In genomic region chr4:119015557-119015956, GRCm38 (mm10) we compare ENCODE assay signal across 19 mouse cellular contexts. TPM values are rescaled to one million over a fixed set of nuclear protein-coding genes. Genes with fewer than 3 reads are reported as not detected.
DNase-seq lines count a peak whose midpoint lies in the region; ATAC-seq and TF ChIP-seq lines count a peak whose summit lies in the region.
"Had no signal": no experiment of that assay in that cellular context is flagged by ENCODE, and none has a peak within 500 bp of the region (broad histone marks: within the 10 kb centered on the region; RNA-seq: fewer than 3 reads in every experiment).

No protein-coding gene starts in this region.

- no peak overlapping the region for H3K4me3 ChIP-seq in heart, embryonic 10.5 days
- no peak overlapping the region for H3K4me3 ChIP-seq in lung, postnatal 0 days (ENCODE audit: low read depth, low read length)
- H3K4me3 ChIP-seq in forebrain, postnatal 0 days (ENCODE audit: low read depth, low read length) = no peak overlapping the region
- no peak overlapping the region for H3K4me3 ChIP-seq in stomach, postnatal 0 days (ENCODE audit: low read depth, low read length)
- H3K4me3 ChIP-seq: left cerebral cortex, adult 2 months; neural tube, embryonic 13.5 days had no signal

- 62% methylated on average over 6 of the region's 6 CpGs for WGBS in heart, embryonic 10.5 days
- 57% methylated on average over 6 of the region's 6 CpGs for WGBS in lung, postnatal 0 days
- 54% methylated on average over 6 of the region's 6 CpGs for WGBS in forebrain, postnatal 0 days
- WGBS in stomach, postnatal 0 days = 63% methylated on average over 6 of the region's 6 CpGs

- peak overlapping the region; percentile 67 for H3K27ac ChIP-seq in heart, embryonic 10.5 days
- no peak overlapping the region for H3K27ac ChIP-seq in lung, postnatal 0 days (ENCODE audit: low read length)
- no peak overlapping the region for H3K27ac ChIP-seq in forebrain, postnatal 0 days (ENCODE audit: low read depth, low read length)
- H3K27ac ChIP-seq in stomach, postnatal 0 days (replicated peaks) = no peak overlapping the region
- H3K27ac ChIP-seq: left cerebral cortex, adult 2 months; neural tube, embryonic 13.5 days had no signal

- H3K27me3 ChIP-seq in heart, embryonic 10.5 days (ENCODE audit: insufficient read depth, poor library complexity, severe bottlenecking) = no peaks in the 10 kb centered on the region
- H3K27me3 ChIP-seq in lung, postnatal 0 days (replicated peaks; ENCODE audit: insufficient read depth, low read length) = no peaks in the 10 kb centered on the region
- no peaks in the 10 kb centered on the region for H3K27me3 ChIP-seq in forebrain, postnatal 0 days (ENCODE audit: insufficient read depth, low read length)
- no peaks in the 10 kb centered on the region for H3K27me3 ChIP-seq in stomach, postnatal 0 days (ENCODE audit: control insufficient read depth, insufficient read depth, low read length)
- H3K27me3 ChIP-seq: neural tube, embryonic 13.5 days had no signal

- DNase-seq in heart, embryonic 10.5 days (ENCODE audit: low spot score) = no peak
- no peak for DNase-seq in heart, postnatal 4 days
- DNase-seq in lung, postnatal 0 days (ENCODE audit: low spot score) = no peak
- DNase-seq in lung, adult 18-20 months = no peak
- no peak for DNase-seq in forebrain, postnatal 0 days
- DNase-seq in stomach, postnatal 0 days (ENCODE audit: low spot score) = no peak
- no peak for DNase-seq in lung, postnatal 36 days
- no peak for DNase-seq in heart, postnatal 25 days (ENCODE audit: low spot score)
- DNase-seq: B cell, adult 2 months; cerebellum, adult 11 months; kidney, adult 11 months; right cerebral cortex, adult 18-20 months; spleen, adult 18-20 months had no signal

- TF ChIP-seq CTCF in lung, postnatal 0 days (IDR thresholded peaks at IDR 0.05) = peak; percentile 45
- TF ChIP-seq CTCF in forebrain, postnatal 0 days (IDR thresholded peaks at IDR 0.05; ENCODE audit: low read depth) = 0 out of 2 replicates have a peak, but pooled peaks have one; percentile 14
- peak; percentile 43; the same call in 1 of the 2 replicates for TF ChIP-seq CTCF in stomach, postnatal 0 days (IDR thresholded peaks at IDR 0.05; ENCODE audit: low read depth)

- no peak for TF ChIP-seq EP300 in lung, postnatal 0 days (IDR thresholded peaks at IDR 0.05)
- TF ChIP-seq EP300 in stomach, postnatal 0 days (optimal IDR thresholded peaks at IDR 0.05) = no peak

- no peak overlapping the region for H3K9ac ChIP-seq in lung, postnatal 0 days (replicated peaks; ENCODE audit: low read depth)
- H3K9ac ChIP-seq in forebrain, postnatal 0 days = no peak overlapping the region
- H3K9ac ChIP-seq in stomach, postnatal 0 days (ENCODE audit: low read length) = no peak overlapping the region
- H3K9ac ChIP-seq: neural tube, embryonic 13.5 days had no signal

- intact Hi-C loops in heart, postnatal 25 days (cut with DNase I) = no loop called here

- H3K4me1 ChIP-seq in heart, embryonic 10.5 days = peaks cover 64% of the 10 kb centered on the region
- no peaks in the 10 kb centered on the region; the same call in 1 of the 2 replicates for H3K4me1 ChIP-seq in lung, postnatal 0 days (ENCODE audit: insufficient read depth, low read depth, low read length)
- 0 out of 2 replicates have a peak, but pooled peaks cover 5% of the 10 kb centered on the region for H3K4me1 ChIP-seq in forebrain, postnatal 0 days (ENCODE audit: insufficient read depth)
- 0 out of 2 replicates have a peak, but pooled peaks cover 2% of the 10 kb centered on the region for H3K4me1 ChIP-seq in stomach, postnatal 0 days (replicated peaks; ENCODE audit: control insufficient read depth, insufficient read depth)

- no peak for ATAC-seq in lung, postnatal 0 days
- ATAC-seq in forebrain, postnatal 0 days = no peak
- no peak for ATAC-seq in stomach, postnatal 0 days (ENCODE audit: low FRiP score, low TSS enrichment)
- ATAC-seq: activated CD4-positive, CD25-positive, alpha-beta regulatory T cell, adult 4 months; midbrain, embryonic 16.5 days had no signal

- no peak overlapping the region for H3K4me2 ChIP-seq in lung, postnatal 0 days (replicated peaks; ENCODE audit: low read depth, low read length)
- no peak overlapping the region for H3K4me2 ChIP-seq in forebrain, postnatal 0 days (ENCODE audit: low read depth)
- no peak overlapping the region for H3K4me2 ChIP-seq in stomach, postnatal 0 days (replicated peaks; ENCODE audit: low read depth)
- H3K4me2 ChIP-seq: neural tube, embryonic 13.5 days had no signal

- H3K36me3 ChIP-seq in heart, embryonic 10.5 days = no peaks in the 10 kb centered on the region
- H3K36me3 ChIP-seq in lung, postnatal 0 days (ENCODE audit: insufficient read depth, low read length) = no peaks in the 10 kb centered on the region
- H3K36me3 ChIP-seq in forebrain, postnatal 0 days (ENCODE audit: insufficient read depth) = no peaks in the 10 kb centered on the region
- no peaks in the 10 kb centered on the region for H3K36me3 ChIP-seq in stomach, postnatal 0 days (ENCODE audit: control insufficient read depth, insufficient read depth, low read length)
- H3K36me3 ChIP-seq: neural tube, embryonic 13.5 days had no signal

- no peaks in the 10 kb centered on the region for H3K9me3 ChIP-seq in heart, embryonic 10.5 days
- no peaks in the 10 kb centered on the region for H3K9me3 ChIP-seq in lung, postnatal 0 days (ENCODE audit: low read length)
- H3K9me3 ChIP-seq in forebrain, postnatal 0 days (ENCODE audit: low read length) = no peaks in the 10 kb centered on the region
- no peaks in the 10 kb centered on the region for H3K9me3 ChIP-seq in stomach, postnatal 0 days (ENCODE audit: control insufficient read depth, low read length)
- H3K9me3 ChIP-seq: neural tube, embryonic 13.5 days had no signal

RNA-seq across cellular contexts. Expression of gene Lao1, which starts 54.2 kb away (rescaled TPM):
- not detected in 2 replicates for polyA plus RNA-seq in heart, embryonic 10.5 days (2016; fragmentation: Nextera tagmentation; extraction: Ambion mirVana)
- total RNA-seq in heart, postnatal 4 days (2021) = not detected
- 0.99 TPM in 1 of 2 replicates, not detected in the other for polyA plus RNA-seq in lung, postnatal 0 days (2015; fragmentation: Nextera tagmentation; extraction: Ambion mirVana)
- total RNA-seq in forebrain, postnatal 0 days (2014; rRNA removed) = 0.15 TPM in 1 of 2 replicates, not detected in the other
- 0.15 and 0.21 TPM in 2 replicates for polyA plus RNA-seq in forebrain, postnatal 0 days (2015; fragmentation: Nextera tagmentation; extraction: Ambion mirVana)
- 0.08 and 0.27 TPM in 2 replicates for polyA plus RNA-seq in stomach, postnatal 0 days (2015; fragmentation: Nextera tagmentation; extraction: Ambion mirVana)
- total RNA-seq in heart, postnatal 25 days (2021) = under 1 TPM; 0.18 to 0.34 TPM
- total RNA-seq: hematopoietic stem cell, adult 5-6 weeks had no signal
- polyA plus RNA-seq: activated CD4-positive, CD25-positive, alpha-beta regulatory T cell, adult 4 months; limb, embryonic 14.5 days; midbrain, embryonic 16.5 days; neural tube, embryonic 13.5 days had no signal
